Mouse (Mus musculus) cerebellum, adult 8-10 months (tissue): Measurements from ENCODE around the gene Ctbp2.
"Not testable (repeated sequence)": the region's sequence is repeated elsewhere in the genome, so short reads cannot be mapped to it uniquely, and the experiment has no call there.

Experiments used
- DNase-seq: peaks from one replicate; pipeline ENCODE4 v3.0.0; 2022

Gene Ctbp2

GRCm38 (mm10) chr7:133117815-133118214 is 6.3 kb downstream of the Ctbp2 start:
- no peak for DNase-seq

- DNase-seq = no peak
These were observed 7.6 kb downstream of the Ctbp2 start for GRCm38 (mm10) chr7:133116542-133116941.

GRCm38 (mm10) chr7:133115886-133116285 is 8.3 kb downstream of the Ctbp2 start:
- DNase-seq = no peak

- DNase-seq = no peak
These were observed 9.2 kb downstream of the Ctbp2 start for GRCm38 (mm10) chr7:133114847-133115470.

- no peak for DNase-seq
These were observed 10.8 kb downstream of the Ctbp2 start for GRCm38 (mm10) chr7:133113185-133113895.

- DNase-seq = no peak
These were observed 11.8 kb downstream of the Ctbp2 start for GRCm38 (mm10) chr7:133112351-133112831.

- no peak for DNase-seq
These were observed 14.7 kb downstream of the Ctbp2 start for GRCm38 (mm10) chr7:133109442-133109841.

GRCm38 (mm10) chr7:133108695-133109094 is 15.5 kb downstream of the Ctbp2 start:
- no peak for DNase-seq

GRCm38 (mm10) chr7:133102578-133102977 is 21.6 kb downstream of the Ctbp2 start:
- DNase-seq = no peak

GRCm38 (mm10) chr7:133101070-133101469 is 23.1 kb downstream of the Ctbp2 start:
- no peak for DNase-seq

- no peak for DNase-seq
These were observed 24.0 kb downstream of the Ctbp2 start for GRCm38 (mm10) chr7:133100178-133100577.

GRCm38 (mm10) chr7:133099266-133099665 is 24.9 kb downstream of the Ctbp2 start:
- no peak for DNase-seq

GRCm38 (mm10) chr7:133098118-133098793 is 25.9 kb downstream of the Ctbp2 start:
- DNase-seq = no peak

GRCm38 (mm10) chr7:133095610-133096009 is 28.5 kb downstream of the Ctbp2 start:
- not testable (repeated sequence) for DNase-seq

GRCm38 (mm10) chr7:133094711-133095495 is 29.3 kb downstream of the Ctbp2 start:
- no peak for DNase-seq

GRCm38 (mm10) chr7:133094161-133094560 is 30.0 kb downstream of the Ctbp2 start:
- no peak for DNase-seq

- DNase-seq = no peak
These were observed 30.4 kb downstream of the Ctbp2 start for GRCm38 (mm10) chr7:133093731-133094130.

- no peak for DNase-seq
These were observed 33.5 kb downstream of the Ctbp2 start for GRCm38 (mm10) chr7:133090641-133091040.

GRCm38 (mm10) chr7:133089621-133090260 is 34.4 kb downstream of the Ctbp2 start:
- no peak for DNase-seq

GRCm38 (mm10) chr7:133088830-133089261 is 35.3 kb downstream of the Ctbp2 start:
- peak; percentile 71 for DNase-seq

- no peak for DNase-seq
These were observed 35.7 kb downstream of the Ctbp2 start for GRCm38 (mm10) chr7:133088411-133088810.

- no peak for DNase-seq
These were observed 38.7 kb downstream of the Ctbp2 start for GRCm38 (mm10) chr7:133085408-133085807.
